Mouse (Mus musculus): ENCODE results near the gene Sorcs1. TPM values are rescaled to one million over a fixed set of nuclear protein-coding genes. Genes with fewer than 3 reads are reported as not detected.

Sorcs1 gene
- polyA plus RNA-seq (2012; rRNA removed) = 2.0 and 2.3 TPM in 2 replicates

DNA sequence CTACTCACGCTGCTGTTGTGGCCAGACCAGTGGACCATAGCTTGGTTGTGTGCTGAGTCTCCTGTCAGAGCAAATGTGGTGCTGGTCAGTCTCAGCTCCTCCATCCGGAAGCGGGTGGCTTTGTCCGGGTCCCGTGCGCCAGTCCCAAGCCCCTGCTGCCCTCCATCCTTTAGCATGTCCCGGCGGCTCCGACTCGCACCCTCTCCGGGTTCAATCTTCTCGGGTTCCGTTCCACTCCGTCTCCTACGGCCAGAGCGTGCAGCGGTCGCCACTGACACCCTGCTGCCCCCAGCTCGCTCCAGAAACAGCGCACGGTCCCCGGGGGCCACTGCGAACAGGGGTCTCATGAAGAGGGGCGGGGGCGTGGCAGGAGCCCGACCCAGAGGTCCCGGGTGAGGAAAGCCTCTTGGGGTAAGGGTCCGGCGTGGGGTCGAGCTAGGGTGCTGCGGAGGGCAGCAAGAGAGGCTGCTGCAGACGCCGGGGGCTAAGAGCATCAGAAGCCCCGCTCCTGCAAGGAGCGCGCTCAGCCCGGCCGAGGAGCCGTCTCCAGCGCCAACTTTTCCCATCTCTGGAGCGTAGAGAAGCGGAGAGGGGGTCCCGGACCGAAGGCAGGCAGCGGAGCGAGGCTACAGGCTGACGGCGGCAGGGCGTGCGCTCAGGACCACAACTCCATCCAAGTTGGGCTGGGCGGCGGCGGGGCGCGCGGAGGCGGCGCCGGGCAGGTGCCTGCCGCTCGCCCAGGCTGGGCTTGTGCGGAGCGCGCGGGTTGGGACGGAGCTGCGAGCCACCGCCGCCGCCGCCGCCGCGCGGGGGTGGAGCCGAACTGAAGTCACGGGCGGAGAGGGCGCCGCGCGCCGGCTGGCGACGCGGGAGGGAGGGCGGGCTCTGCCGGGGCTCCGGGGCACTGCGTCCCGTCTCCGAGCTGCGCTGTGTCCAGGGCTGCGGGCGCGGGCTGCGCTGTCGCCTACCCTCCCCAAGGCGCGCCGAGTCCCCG, at the start of gene Sorcs1:
Gene Sorcs1 (minus strand): TSS at position 744 of the 994 bp plus-strand sequence.
- DNase-seq (ENCODE audit: low spot score) = peak; percentile 25

DNA sequence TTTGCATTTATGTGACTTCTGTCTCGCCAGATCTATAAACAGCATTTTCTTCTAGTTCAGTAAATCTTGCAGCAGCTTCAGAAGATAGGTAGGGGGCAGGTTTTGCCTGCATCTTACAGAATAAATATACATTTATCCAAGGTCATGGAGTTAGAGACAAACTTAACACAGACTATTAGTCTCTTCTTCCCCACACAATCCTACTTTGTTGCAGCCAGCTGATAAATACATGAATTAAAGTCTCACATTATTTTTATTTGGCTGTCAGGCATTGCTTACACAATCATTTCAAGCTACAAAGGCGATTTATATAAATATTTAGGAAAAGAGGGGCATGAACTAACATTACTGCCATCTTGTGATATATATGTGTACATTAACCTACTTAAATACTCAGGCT, 4.8 kb upstream of the Sorcs1 start:
- DNase-seq (ENCODE audit: low spot score) = no peak

DNA sequence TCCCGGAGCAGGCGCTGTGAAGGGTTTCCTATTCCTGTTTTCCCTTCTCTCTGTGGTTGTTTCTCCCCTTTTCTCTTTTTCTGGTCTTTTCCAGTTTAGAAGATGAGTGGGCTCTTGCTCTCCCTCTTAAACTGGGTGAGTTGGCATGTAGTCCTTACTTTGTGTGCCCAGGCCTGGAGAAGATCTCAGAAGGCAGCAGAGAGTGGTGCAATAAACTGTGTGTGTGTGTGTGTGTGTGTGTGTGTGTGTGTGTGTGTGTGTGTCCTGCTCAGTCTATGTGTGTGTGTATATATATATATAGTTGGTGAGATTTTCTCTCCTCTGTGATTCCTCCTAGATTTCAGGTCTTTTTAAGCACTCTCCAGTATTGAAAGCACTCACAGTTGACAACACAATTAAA, 500 bp upstream of the Sorcs1 start:
- no peak for DNase-seq (ENCODE audit: low spot score)

DNA sequence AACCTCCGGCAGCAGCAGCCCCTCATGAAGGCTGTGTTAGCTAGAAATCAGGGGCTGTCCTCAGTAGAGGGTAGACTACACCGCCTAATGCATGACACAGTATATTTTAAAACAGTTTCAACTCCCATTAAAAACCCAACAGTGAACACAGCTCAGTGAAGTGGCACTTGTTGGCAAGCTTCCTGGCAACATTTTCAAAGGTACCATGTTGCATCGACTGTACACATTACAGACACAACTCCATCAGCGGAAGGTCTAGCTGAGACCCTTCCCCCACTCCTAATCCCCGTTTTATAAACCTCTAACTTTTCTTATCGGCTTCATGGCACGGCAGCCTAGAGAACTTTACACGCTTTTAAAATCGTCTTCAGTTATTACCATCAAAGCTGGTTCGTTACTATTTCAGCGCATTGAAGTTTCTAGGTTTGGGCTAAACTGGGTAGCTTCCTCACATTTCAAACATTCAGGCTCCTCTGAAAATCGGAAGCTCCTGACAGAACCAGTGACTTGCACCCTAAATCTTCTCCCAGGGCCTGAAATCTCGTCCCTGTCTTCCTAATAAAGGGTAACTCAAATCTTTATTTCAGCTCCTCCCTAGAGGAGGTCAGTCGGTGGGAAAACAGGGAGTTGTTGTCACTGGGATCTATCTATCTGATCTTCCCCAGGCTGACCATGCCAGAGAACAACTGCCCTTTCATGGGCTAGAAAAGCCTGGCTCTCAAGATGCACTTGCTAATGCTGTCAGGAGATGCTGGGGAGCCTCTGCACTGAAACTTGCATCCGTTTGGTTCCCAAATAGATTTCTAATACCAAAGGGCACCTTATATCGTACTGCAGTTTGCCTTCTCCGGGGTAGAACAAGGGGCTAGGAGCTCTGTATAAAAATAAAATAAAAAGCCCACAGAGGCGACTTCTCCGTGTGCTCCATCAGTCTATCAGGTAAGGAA, 1.6 kb downstream of the Sorcs1 start:
- no peak for DNase-seq (ENCODE audit: low spot score)

DNA sequence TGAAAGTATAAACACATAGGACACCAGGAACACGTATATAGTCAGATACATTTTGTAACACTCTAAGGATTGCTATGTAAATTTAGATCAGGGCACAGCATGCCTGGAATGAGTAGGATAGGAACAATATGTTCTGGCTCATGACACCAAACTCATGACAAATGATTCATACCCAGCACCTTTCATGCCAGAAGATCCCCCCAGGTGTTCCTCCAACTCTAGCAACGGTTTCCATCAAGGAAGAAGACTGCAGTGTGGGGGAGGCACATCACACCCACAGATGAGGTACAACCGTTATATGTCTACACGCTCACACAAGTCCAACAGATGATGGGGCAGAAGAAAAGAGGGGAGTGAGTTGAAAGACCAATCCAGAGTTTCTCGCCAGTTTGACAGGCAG, 3.5 kb downstream of the Sorcs1 start:
- no peak for DNase-seq (ENCODE audit: low spot score)

DNA sequence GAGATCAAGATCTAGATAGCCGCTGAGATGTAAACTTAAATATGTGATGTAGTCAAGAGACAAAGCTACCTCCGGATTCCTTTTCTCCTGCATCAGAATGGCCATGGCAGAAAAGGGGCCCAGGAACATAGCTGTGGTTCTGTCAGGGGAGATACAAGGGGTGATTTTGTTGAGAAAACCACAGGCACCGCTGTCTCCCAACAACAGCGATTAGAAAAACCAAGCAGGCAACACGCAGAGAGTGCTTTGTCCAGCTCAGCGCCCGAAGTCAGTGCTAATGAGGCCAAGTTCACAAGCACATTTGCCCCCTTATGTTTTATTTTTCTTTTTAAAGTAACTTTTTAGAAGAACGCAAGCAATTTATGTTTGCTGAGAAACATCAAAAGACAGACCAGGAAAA, 10.9 kb downstream of the Sorcs1 start:
- no peak for DNase-seq (ENCODE audit: low spot score)

DNA sequence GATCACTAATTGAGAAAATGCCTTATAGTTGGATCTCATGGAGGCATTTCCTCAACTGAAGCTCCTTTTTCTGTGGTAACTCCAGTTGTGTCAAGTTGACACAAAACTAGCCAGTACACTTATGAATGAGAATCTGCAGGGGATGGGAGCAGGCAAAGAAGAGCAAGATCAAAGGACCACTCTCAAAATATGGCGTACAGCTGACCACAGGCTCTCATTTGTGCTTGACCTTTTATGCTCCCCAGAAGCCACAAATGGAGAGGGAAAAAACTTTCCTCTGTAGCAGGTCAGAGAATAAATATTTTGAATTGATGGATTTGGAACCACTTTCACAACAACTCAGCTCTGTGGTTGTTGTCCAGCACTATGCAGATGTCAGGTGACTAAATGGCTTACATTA, 14.1 kb downstream of the Sorcs1 start:
- DNase-seq (ENCODE audit: low spot score) = no peak

DNA sequence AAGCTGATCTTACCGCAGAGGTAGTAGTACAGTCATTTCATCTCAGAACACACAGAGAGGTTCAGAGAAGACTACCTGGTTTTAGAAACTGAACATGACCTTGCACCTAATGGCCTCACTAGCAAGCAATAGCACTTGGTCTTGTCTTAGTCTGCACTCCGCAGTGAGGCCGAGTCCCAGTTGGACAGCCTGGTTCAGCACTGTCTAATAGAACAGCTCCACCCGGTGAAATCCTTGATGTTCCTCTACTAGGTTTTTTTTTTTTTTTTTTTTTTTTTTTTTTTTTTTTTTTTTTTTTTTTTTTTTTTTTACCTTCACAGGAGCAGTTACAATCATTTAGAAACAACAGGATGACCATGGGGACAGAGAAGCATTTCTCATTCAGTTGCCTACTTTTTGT, 19.3 kb downstream of the Sorcs1 start:
- no peak for DNase-seq (ENCODE audit: low spot score)

DNA sequence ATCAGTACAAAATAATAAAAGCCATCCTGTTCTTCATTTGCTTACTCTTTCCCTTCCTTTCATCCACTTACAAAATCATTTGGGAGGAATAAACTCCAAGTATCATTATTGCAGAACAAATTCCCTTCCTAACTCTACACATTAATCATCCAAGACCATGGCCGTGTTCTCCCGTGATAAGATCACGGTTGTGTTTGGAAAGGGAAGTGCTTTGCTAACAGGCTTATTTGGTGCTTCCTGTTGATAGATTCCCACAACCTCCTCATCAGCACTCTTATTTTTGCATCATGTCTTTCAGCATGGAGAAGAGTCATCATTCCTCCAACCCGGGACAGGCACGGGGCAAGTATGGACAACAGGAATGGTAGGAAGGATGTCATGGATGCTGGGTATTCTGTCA, 25.7 kb downstream of the Sorcs1 start:
- no peak for DNase-seq (ENCODE audit: low spot score)

DNA sequence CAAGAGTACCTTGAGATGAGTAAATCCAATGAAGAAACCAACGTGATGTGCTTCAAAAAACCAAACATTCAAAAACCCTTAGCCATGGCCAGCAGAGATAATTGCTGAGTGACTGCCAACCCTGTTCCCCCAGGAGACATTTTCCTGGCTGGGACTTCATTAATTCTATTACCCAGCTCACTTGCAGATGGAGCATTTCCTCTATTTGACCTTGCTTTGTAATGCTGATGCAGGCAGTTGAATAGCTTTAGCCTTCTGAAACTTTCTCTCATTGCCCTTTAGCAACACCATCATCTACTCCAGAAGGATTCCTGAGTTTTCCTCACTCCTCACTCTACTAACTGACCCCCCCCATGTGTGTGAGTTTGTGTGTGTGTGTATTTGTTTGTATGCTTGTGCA, 34.6 kb downstream of the Sorcs1 start:
- no peak for DNase-seq (ENCODE audit: low spot score)

DNA sequence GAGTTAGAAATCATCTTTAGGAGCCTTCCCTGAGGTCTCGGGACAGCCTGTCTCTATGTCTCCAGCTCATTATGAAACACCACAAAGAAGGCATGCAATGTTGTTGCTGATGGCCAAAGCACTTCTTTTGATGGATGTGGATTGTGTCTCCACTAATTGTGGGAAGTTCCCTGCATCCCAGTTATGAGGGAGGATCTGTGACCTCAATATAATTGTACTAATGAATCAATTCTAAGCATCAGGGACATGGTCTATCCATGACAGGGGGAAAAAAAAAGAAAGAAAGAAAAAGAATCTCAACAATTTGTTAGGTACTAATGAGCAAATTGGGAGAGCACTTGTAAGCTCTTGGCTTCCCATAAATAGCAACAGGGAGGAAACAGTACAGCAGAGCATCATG, 36.3 kb downstream of the Sorcs1 start:
- no peak for DNase-seq (ENCODE audit: low spot score)

DNA sequence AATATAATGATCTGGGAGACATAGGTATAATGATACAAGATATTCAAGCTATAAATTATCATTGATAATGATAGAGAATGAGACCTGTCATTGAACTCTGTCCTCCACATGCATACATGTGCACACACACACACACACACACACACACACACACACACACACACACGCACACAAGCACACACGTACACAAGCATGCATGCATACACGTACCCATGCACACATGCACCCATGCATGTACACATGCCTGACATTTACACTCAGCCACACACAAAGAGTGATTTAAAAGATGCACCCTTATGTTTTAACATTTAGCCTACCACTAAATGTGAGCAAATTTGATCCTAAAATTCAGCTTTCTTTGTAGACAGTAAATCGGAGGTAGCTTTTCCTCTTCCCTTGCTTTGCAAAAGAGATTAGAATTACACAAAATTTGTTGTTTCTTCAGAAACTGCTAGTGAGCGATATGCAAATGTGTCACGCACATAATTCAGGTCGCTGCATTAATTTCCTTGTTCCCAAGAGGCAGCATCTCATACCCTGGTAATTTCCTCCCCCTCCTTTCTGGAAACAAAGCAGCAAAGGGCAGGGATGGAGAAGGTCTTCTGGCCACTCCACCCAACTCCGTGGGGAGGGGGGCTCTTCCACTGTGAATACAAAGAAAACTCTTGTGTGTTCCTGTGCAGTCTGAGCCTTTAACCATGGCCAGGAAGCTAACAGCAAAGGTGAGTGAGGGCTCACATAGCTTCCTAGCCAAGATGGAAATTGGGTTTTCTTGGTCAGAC, 38.0 kb downstream of the Sorcs1 start:
- DNase-seq (ENCODE audit: low spot score) = no peak

DNA sequence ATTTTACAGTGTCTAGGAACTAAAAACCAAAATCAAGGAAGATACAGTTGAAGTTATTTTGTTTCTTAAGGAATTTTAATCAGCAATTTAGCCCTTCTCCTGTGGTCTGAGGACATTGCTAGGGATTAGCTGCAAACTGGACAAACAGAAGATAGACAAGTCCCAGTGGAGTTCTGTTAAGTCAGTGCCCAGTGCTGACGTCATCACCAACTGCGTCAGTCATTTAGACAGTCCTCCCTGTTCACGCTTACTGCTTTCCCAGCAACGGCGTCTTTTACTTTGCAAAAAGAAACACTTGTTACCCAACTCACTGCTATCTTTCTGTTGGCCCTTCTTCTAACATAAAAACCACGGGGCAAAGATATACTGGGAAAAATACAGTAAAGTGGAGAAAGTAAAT, 40.3 kb downstream of the Sorcs1 start:
- no peak for DNase-seq (ENCODE audit: low spot score)

DNA sequence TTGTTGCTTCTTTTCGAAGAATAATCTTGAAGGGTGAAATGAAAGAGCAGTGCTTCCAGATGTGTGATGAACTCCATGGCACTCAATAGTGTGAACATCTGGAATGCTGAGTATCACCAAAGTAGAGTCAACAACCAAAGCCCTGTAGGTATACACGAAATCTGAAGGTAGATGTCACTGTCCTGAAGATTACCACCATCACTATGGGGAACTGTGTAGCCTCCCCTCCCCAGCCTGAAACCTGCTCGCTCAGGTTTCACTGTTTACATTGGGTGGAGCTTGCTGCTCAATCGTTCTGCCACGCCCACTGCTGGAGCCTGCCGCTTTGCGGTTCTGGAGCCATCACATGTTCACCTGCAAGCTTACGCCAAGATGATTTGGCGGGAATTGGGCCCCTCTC, 64.4 kb downstream of the Sorcs1 start:
- no peak for DNase-seq (ENCODE audit: low spot score)

DNA sequence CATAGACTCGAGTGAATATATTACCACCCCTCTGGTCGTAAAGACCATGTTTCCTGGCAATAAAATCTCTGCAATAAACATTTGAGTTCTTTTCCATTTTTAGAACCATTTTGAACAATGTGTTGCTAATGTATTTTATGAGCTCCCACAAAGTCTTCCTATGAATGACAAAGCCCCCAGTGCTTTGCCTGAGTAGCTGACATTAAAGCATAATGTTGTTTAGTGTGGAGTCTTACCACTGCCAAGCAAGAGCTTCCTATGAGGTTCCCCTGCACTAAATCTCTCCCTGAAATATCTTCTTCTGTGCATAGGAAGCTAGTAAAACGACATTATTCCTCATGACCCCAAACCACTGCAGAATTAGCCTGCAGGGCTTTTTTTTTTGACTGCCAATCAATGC, 66.8 kb downstream of the Sorcs1 start:
- DNase-seq (ENCODE audit: low spot score) = no peak

DNA sequence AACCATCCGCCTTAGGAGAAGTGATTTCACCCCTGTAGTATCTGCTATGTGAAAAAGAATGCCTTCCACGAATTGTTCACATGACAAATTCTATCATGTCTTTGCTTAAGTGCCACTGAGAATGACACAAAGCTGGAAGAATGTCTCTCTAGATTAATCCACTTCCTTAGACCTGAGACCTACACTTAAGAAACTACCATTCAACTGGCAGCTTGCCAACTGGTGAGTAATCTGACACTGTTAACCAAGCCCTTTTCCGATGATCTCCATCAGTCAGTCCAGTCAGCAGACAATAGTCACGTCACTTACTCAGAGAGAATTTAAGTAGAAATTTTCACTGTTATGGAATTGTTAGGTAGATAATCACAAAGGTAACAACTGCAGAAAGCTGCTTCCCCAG, 74.6 kb downstream of the Sorcs1 start:
- DNase-seq (ENCODE audit: low spot score) = no peak

DNA sequence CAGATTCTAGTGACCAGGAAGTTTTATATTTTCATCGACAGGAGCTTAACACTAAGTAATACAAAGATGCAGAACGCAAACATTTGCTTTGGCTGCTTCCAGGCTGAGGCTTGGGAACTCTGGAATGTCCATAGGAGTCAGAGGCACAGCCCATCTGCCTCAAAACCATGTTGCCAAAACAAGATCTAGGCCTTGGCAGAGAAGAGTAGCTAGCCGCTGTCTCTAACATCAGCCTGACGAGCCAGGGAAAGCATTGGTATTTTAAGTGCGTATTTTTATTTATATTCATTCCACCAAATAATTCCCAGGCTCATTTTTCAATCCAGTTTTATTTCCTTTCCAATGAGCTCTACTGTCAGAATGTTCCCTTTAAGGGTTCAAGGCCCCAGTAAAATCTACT, 75.1 kb downstream of the Sorcs1 start:
- no peak for DNase-seq (ENCODE audit: low spot score)

DNA sequence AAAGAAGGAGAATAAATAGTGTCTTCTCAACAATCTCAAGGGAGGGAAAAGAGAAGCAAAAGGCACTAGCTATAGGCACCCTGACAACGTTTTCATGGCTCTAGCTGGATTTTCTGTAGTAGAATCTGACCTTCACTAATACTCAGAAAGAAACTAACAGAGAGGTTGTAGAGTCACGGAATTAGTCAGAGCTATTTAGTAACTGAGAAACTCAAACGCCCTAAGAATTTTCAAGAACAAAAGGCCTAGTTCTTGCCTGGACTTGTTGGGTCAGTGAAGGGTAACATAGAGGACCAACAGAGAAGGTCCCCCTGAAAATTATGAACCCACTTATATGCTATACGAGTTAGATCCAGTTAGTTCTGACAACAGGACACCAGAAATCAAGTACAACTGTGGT, 81.1 kb downstream of the Sorcs1 start:
- no peak for DNase-seq (ENCODE audit: low spot score)

DNA sequence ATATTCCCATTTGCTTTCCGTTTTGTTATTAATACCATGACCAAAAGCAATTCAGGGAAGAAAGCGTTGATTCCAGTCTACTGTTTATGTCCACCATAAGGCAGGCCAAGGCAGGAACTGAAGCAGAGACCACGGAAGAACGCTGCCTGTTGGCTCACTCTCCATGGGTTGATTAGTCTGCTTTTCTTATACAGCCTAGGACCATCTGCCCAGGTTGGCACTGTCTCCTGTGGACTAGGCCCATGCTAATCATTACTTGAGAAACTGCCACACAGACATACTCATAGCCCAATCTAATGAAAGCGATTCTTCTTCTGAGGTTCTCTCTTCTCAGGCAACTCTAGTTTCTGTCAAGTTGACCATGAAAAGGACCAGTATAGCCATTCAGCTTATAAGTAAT, 92.3 kb downstream of the Sorcs1 start:
- DNase-seq (ENCODE audit: low spot score) = no peak

DNA sequence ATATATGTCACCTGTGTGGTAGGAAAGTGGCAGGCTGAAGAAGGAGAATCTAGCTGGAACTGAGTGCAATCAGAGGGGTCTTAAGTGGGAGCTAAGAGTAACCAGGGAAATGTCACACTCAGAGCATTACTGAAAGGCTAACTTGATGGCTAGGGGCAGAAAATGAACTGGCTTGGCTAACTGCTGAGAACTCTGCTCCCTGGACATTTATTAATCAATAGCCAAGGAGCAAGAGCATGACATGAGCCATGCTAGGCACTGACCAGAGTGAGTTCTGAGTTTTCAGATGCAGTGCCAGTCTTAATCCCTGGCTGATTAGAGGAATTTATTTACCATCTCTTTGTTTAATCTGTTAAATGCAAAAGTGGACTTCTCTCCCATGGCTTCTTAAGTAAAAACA, 95.5 kb downstream of the Sorcs1 start:
- DNase-seq (ENCODE audit: low spot score) = no peak

DNA sequence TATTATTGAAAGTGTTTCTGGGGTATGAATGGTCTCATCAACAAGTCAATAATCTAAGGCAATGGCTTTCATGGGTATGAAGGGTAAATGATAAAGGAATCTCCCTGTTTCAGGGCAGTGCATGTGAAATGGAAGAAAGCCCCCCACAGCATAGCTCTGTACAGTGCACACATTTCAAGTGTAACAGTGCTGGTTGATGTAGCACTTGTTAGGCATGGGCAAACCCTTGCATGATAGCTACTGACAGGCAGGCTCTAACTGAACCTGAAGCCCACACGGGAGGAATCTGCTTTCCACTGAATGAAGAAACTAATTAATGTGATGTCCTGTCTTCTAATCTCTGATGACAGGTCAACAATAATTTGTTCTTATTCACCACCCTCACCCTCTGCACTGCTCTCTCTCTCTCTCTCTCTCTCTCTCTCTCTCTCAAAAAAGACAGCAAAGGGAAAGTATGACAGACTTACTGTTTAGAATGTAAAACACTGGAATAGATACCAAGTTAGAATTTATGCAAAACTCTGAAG, 108.7 kb downstream of the Sorcs1 start:
- no peak for DNase-seq (ENCODE audit: low spot score)

DNA sequence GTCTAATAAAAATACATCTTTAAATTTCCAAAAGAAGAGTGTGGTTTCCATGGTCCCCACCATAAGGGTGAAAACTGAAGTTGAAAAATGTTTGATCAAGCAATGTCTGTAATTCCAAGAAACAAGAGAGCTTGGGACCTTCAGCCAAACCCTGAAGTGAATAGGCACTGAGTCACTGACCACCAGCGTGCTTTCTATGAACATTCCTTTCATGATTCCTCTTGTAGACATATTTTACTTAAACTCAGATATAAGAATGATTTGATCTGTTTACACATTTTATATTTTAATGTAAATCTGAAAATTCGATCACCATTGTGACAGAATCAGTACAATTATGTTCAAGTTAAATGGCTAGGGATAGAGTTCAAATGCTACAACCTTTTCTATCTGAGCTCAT, 112.1 kb downstream of the Sorcs1 start:
- no peak for DNase-seq (ENCODE audit: low spot score)

All from urinary bladder, adult 2 months (tissue).